Mouse (Mus musculus): ENCODE measurements around the gene Spock1. TPM values are rescaled to one million over a fixed set of nuclear protein-coding genes. Genes with fewer than 3 reads are reported as not detected.

Spock1 gene
- polyA plus RNA-seq, 1 experiment, result not detected

DNA sequence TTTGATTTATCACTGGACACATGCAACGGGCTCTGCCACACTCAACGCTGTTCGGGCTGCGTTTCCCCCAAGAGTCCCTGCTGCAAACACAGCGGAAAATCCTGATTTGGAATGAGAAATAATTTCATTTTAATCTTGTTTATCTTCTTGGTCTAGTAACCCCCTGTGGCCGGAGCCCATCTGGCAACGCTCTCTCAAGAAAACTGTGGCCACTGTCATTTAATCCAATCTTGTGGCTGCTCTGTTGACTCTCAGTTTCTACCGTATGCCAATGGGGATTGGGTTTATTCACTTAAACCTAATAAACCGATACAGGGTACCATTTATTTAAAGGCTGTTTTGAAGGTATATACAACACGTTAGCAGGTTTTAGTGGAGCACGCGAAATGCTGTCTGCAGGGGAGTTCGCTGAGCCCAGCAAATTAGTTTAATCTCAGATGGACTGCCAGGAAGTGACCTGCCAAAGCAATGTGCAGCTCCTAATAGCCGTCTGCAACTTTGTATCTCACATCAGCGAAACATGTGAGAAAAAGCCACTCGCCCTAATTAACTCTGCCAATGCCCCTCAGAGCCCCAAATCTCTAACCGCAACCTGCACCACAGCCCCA is 185.7 kb downstream of the Spock1 start:
- H3K27me3 ChIP-seq (replicated peaks), result no peaks in the 10 kb centered on the region
- H3K4me3 ChIP-seq (replicated peaks), result no peak overlapping the region
- no peaks in the 10 kb centered on the region for H3K4me1 ChIP-seq
- no peak for TF ChIP-seq FLI1 (IDR thresholded peaks at IDR 0.05; ENCODE audit: low read length)
- TF ChIP-seq GATA1 (IDR thresholded peaks at IDR 0.05; ENCODE audit: borderline replicate concordance, low read length), result no peak
- H3K36me3 ChIP-seq (replicated peaks; ENCODE audit: low read length), result no peaks in the 10 kb centered on the region
- H3K9me3 ChIP-seq, result peaks cover 81% of the 10 kb centered on the region

DNA sequence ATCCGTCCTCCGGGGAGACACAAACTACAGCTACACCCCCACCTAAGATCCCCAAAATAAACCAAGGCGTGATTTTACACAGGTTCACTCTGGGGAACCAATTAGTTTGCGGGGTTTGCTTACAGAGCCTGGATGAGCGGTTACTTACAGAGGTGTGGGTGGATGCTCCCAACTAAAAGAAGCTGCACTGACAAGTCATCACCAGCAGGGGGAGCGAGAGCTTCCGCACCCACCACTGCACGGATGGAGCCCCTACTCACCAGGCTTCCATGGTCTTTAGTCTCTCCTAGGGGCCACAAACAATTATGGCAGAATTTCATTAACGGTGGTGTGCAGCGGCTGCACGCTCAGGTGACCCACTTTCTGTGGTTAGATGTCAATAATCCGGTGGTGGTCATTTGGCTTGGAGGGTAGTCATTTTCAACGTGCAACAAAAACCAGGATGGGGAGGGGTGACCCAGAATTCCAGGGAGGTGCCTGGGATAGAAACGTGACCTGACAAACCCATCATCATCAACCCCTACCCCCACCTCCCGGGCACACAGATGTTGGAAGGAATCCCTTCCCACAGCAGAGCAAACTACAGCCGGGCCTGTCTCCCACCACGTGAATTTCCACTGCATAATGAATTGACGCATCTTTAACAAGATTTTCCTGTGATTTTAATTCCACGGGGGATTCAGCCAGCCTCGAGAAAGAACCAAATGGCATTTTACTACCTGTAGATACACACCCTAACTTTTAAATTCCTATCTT is 186.4 kb downstream of the Spock1 start:
- Histone ChIP-seq H3K36me3 (replicated peaks; ENCODE audit: low read length) (no peaks in the 10 kb centered on the region), H3K9me3 (peaks cover 84% of the 10 kb centered on the region), H3K4me3 (replicated peaks) (no peak overlapping the region), H3K27me3 (replicated peaks) (no peaks in the 10 kb centered on the region), H3K4me1 (no peaks in the 10 kb centered on the region)
- TF ChIP-seq FLI1 (IDR thresholded peaks at IDR 0.05; ENCODE audit: low read length), result no peak
- TF ChIP-seq GATA1 (IDR thresholded peaks at IDR 0.05; ENCODE audit: borderline replicate concordance, low read length), result no peak

DNA sequence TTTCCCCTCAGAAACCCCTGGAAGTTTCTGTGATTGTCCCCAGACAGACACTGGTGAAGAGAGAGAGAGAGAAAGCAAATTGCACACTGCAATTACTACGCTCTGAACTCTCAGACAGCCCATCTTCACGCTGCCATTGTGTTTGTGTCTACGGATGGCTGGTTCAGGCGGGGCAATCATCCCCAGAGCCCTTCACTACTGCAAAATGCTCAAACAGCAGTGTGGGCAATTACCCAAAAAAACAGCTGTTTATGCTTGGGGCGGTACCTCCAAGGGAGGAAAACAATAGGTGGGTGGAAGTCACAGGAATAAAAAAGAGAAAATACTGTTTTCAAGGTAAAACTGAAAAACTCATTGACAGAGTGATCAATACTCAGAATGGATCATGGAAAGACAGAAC is 190.0 kb downstream of the Spock1 start:
- Histone ChIP-seq H3K4me1 (no peaks in the 10 kb centered on the region), H3K9me3 (peaks cover 77% of the 10 kb centered on the region), H3K4me3 (replicated peaks) (no peak overlapping the region), H3K36me3 (replicated peaks; ENCODE audit: low read length) (no peaks in the 10 kb centered on the region), H3K27me3 (replicated peaks) (no peaks in the 10 kb centered on the region)
- no peak for TF ChIP-seq FLI1 (IDR thresholded peaks at IDR 0.05; ENCODE audit: low read length)
- TF ChIP-seq GATA1 (IDR thresholded peaks at IDR 0.05; ENCODE audit: borderline replicate concordance, low read length), result no peak

DNA sequence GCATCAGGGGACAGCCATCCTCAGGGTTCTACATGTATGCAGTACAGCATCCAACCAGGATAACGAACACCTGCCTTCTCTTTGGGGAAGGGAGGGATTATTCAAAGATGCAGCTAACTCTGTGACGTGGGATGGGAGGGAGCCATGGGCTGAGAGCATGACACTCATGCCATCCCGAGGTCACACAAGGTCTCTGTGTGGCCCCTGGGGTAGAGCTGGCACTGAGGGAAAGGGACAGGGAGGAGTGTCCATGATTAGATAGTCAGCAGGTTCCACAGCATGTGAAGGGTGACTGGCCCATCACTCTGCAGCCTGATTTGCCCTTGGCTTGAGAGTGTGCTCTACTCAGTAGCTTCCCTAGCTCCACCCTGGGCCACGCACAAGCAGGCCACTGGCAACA is 195.2 kb downstream of the Spock1 start:
- H3K27me3 ChIP-seq (replicated peaks), result no peaks in the 10 kb centered on the region
- TF ChIP-seq GATA1 (IDR thresholded peaks at IDR 0.05; ENCODE audit: borderline replicate concordance, low read length) (no peak), FLI1 (IDR thresholded peaks at IDR 0.05; ENCODE audit: low read length) (no peak)
- H3K4me1 ChIP-seq, result no peaks in the 10 kb centered on the region
- peak overlapping the region; percentile 48 for H3K4me3 ChIP-seq (replicated peaks)
- H3K36me3 ChIP-seq (replicated peaks; ENCODE audit: low read length), result no peaks in the 10 kb centered on the region
- H3K9me3 ChIP-seq, result peaks cover 72% of the 10 kb centered on the region

DNA sequence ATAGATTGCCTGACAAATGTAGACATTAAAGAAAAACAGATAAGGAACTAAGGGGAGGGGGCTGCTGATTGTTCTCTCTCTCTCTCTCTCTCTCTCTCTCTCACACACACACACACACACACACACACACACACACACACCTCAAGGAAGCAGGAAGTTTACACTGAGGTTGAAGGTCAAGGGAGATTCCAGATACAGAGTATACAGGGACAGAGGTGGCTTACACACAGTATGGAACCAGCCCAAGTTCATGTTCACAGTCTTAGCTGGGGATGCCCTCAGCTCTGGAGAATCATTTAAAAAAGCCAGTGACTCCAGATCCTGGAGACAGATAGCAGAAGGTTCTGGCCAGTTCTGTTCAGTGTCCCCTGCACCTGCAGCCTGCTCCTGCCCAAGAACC is 199.7 kb downstream of the Spock1 start:
- H3K9me3 ChIP-seq, result peaks cover 74% of the 10 kb centered on the region

DNA sequence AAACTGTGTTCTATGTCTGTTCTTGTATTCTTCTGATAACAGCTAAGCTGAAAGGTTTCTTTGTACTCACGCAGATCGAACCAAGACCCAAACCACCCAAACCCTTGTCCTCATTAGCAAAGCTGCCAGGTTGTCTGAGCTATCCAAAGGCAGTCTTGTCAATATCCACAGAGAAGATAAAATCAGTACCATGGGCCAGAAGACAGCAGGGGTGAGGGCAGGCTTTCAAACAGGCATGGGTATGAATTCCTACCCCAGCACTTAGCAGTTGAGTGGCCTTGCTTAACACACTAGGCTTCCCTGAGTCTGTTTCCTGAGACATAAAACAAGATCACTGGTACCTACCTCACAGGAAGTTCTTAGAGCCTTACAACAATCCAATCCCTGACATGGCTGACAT is 205.2 kb downstream of the Spock1 start:
- H3K36me3 ChIP-seq (replicated peaks; ENCODE audit: low read length), result no peaks in the 10 kb centered on the region
- no peaks in the 10 kb centered on the region for H3K27me3 ChIP-seq (replicated peaks)
- no peak for TF ChIP-seq FLI1 (IDR thresholded peaks at IDR 0.05; ENCODE audit: low read length)
- no peak for TF ChIP-seq GATA1 (IDR thresholded peaks at IDR 0.05; ENCODE audit: borderline replicate concordance, low read length)
- H3K9me3 ChIP-seq, result peaks cover 64% of the 10 kb centered on the region
- no peak overlapping the region for H3K4me3 ChIP-seq (replicated peaks)
- no peaks in the 10 kb centered on the region for H3K4me1 ChIP-seq

More for the DNA sequence above, 199.7 kb downstream of the Spock1 start:
- TF ChIP-seq GATA1 (IDR thresholded peaks at IDR 0.05; ENCODE audit: borderline replicate concordance, low read length), result no peak
- TF ChIP-seq FLI1 (IDR thresholded peaks at IDR 0.05; ENCODE audit: low read length), result no peak
- Histone ChIP-seq H3K4me1 (no peaks in the 10 kb centered on the region), H3K36me3 (replicated peaks; ENCODE audit: low read length) (no peaks in the 10 kb centered on the region), H3K27me3 (replicated peaks) (no peaks in the 10 kb centered on the region), H3K4me3 (replicated peaks) (no peak overlapping the region)

DNA sequence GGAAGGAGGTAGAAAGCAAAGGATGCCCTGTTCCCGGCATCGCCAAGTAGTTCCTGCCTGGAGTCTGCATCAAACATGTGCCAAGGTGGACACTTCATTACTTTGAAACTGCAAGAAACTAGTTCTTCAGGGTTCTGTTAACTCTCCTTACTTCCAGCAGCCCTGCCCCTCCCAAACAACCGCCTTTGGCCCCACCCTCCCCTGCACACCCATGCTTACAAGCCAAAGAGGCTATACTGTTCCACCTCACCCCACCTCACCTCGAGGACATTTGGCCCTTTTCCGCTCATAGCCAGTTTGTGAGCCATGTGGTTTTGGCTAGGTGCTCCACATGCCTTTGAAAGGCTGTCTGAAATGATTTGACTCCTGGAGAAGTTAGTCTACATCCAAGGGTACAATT is 211.4 kb downstream of the Spock1 start:
- H3K9me3 ChIP-seq, result peaks cover 66% of the 10 kb centered on the region
- no peaks in the 10 kb centered on the region for H3K36me3 ChIP-seq (replicated peaks; ENCODE audit: low read length)
- H3K27me3 ChIP-seq (replicated peaks), result no peaks in the 10 kb centered on the region
- no peak overlapping the region for H3K4me3 ChIP-seq (replicated peaks)
- TF ChIP-seq FLI1 (IDR thresholded peaks at IDR 0.05; ENCODE audit: low read length), result no peak
- TF ChIP-seq GATA1 (IDR thresholded peaks at IDR 0.05; ENCODE audit: borderline replicate concordance, low read length), result no peak
- no peaks in the 10 kb centered on the region for H3K4me1 ChIP-seq

DNA sequence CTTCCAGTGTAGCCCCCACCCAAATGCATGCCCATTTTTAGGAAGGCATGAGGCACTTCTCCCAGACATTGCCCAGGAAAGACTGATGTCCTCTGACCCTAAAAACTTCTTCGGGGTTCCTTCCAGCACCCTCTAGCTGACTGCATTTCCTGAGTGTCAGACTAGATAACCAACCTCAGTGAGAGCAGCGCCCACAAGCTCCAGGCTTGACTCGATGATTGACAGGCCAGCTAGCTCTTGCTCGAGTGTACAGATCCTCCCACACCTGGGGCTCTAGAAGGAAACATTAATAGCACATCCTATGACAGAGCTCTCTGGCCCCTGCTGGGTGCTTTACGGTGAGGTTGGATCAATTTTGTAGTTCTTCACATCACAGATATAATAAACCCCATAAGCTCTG is 219.2 kb downstream of the Spock1 start:
- peaks cover 58% of the 10 kb centered on the region for H3K9me3 ChIP-seq
- no peaks in the 10 kb centered on the region for H3K4me1 ChIP-seq
- no peak overlapping the region for H3K4me3 ChIP-seq (replicated peaks)
- H3K27me3 ChIP-seq (replicated peaks), result no peaks in the 10 kb centered on the region
- no peaks in the 10 kb centered on the region for H3K36me3 ChIP-seq (replicated peaks; ENCODE audit: low read length)
- TF ChIP-seq GATA1 (IDR thresholded peaks at IDR 0.05; ENCODE audit: borderline replicate concordance, low read length), result no peak
- no peak for TF ChIP-seq FLI1 (IDR thresholded peaks at IDR 0.05; ENCODE audit: low read length)

DNA sequence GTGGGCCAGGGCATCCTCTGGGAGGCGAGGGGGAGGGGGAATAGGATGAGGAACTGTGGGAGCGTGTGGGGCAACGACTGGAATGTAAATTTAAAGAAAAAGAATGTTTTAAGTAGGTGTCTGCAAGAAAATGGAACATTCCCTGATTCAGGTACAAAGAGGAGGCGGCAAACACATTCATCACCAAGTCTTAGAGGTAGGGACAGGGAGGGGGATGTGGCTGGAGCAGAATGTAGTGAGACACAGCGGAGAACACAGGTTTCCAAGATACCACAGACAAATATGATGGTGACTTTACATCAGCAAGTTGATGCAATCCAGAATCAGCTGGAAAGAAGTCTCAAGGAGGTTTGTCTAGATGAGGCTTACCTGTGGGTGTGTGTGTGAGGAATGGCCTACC is 221.7 kb downstream of the Spock1 start:
- H3K9me3 ChIP-seq, result peaks cover 55% of the 10 kb centered on the region
- no peaks in the 10 kb centered on the region for H3K4me1 ChIP-seq
- H3K27me3 ChIP-seq (replicated peaks), result no peaks in the 10 kb centered on the region
- H3K4me3 ChIP-seq (replicated peaks), result no peak overlapping the region
- TF ChIP-seq FLI1 (IDR thresholded peaks at IDR 0.05; ENCODE audit: low read length) (no peak), GATA1 (IDR thresholded peaks at IDR 0.05; ENCODE audit: borderline replicate concordance, low read length) (no peak)
- H3K36me3 ChIP-seq (replicated peaks; ENCODE audit: low read length), result no peaks in the 10 kb centered on the region

DNA sequence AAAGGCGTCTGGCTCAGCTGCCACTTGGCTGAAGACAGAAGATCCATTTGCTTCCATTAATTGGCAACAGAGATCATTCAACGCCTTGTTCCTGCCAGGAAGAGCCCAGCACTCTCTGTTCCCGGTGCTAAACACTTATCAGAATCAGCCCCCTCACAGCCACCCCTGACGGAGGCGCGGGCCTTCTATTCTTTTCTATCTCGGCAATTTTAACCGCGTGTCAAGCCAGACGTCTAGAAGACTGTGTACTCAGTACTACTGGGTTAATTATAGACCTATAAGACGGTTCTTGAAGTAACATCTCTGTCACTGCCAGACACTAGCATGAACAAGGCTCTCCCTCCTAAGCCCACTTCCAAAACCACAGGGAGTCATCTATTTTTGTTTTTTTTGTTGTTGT is 222.9 kb downstream of the Spock1 start:
- no peaks in the 10 kb centered on the region for H3K4me1 ChIP-seq
- H3K9me3 ChIP-seq, result peaks cover 57% of the 10 kb centered on the region
- TF ChIP-seq GATA1 (IDR thresholded peaks at IDR 0.05; ENCODE audit: borderline replicate concordance, low read length), result no peak
- TF ChIP-seq FLI1 (IDR thresholded peaks at IDR 0.05; ENCODE audit: low read length), result no peak
- no peaks in the 10 kb centered on the region for H3K27me3 ChIP-seq (replicated peaks)
- H3K4me3 ChIP-seq (replicated peaks), result no peak overlapping the region
- no peaks in the 10 kb centered on the region for H3K36me3 ChIP-seq (replicated peaks; ENCODE audit: low read length)

All from megakaryocyte, embryonic 14.5 days (primary cell).